Mouse (Mus musculus) forebrain, embryonic 10.5 days (tissue): ENCODE measurements around the gene Pqlc3. TPM values are rescaled to one million over a fixed set of nuclear protein-coding genes. Genes with fewer than 3 reads are reported as not detected.

Experiments
- polyA plus RNA-seq: library from polyadenylated mRNA; unstranded; fragments of >200 nt; fragmentation: Nextera tagmentation; extraction: Ambion mirVana; gene quantifications from 2 replicates; pipeline ENCODE4 v1.2.1, GENCODE M21; 2016

The Pqlc3 gene
- polyA plus RNA-seq, 1 experiment from 2014 or later = 3.5 TPM

Other genes with a start within 250 kb of the Pqlc3 start
- 12.9 and 14.6 TPM in 2 replicates for gene Greb1, start 199.5 kb downstream of the Pqlc3 start, polyA plus RNA-seq
- 63.0 and 67.6 TPM in 2 replicates for gene E2f6, start 189.4 kb downstream of the Pqlc3 start, polyA plus RNA-seq
- 10.5 and 11.5 TPM in 2 replicates for gene Rock2, start 105.5 kb downstream of the Pqlc3 start, polyA plus RNA-seq
- gene 2410004P03Rik, start 11.3 kb upstream of the Pqlc3 start, polyA plus RNA-seq = 0.60 and 1.1 TPM in 2 replicates
- 0.50 and 0.62 TPM in 2 replicates for gene Kcnf1, start 176.5 kb upstream of the Pqlc3 start, polyA plus RNA-seq